Mouse (Mus musculus): ENCODE results near the gene Lrrc71. TPM values are rescaled to one million over a fixed set of nuclear protein-coding genes. Genes with fewer than 3 reads are reported as not detected.

Gene Lrrc71
- polyA plus RNA-seq, 1 experiment from 2014 or later, result 0.13 TPM

DNA sequence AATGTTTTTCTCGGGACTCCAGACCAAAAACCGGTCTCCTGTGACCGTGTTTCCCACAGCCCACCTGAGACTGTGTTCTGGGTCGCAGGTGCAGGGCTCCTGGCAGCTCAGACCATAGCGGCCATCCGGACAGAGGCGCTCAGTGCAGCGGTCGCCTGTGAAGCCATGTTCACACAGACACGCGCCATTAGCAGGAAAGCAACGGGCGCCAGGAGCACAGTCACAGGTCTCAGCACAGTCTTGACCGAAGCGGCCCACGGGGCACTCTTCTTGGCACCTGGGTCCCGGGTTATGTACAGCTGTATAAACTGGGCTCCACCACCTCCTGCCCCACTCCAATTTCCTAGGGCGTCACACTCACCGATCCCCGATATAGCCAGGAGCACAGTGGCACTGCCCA is 8.1 kb upstream of the Lrrc71 start:
- 47% methylated on average over 20 of the region's 20 CpGs for WGBS
- H3K4me2 ChIP-seq (ENCODE audit: low read length), result peak overlapping the region; percentile 41
- ATAC-seq (peak; percentile 16; the same call in 1 of the 2 replicates), DNase-seq (ENCODE audit: low spot score) (no peak)
- no peaks in the 10 kb centered on the region for H3K27me3 ChIP-seq (replicated peaks; ENCODE audit: control insufficient read depth, insufficient read depth, low read length)
- H3K4me3 ChIP-seq (ENCODE audit: low read depth, low read length), result no peak overlapping the region
- no peak overlapping the region for H3K9ac ChIP-seq (ENCODE audit: low read length)
- H3K36me3 ChIP-seq (ENCODE audit: control insufficient read depth, insufficient read depth, low read length), result no peaks in the 10 kb centered on the region
- H3K27ac ChIP-seq (ENCODE audit: low read depth, low read length), result no peak overlapping the region
- H3K9me3 ChIP-seq (replicated peaks; ENCODE audit: control insufficient read depth, low read length), result no peaks in the 10 kb centered on the region
- no peaks in the 10 kb centered on the region for H3K4me1 ChIP-seq (ENCODE audit: control insufficient read depth, insufficient read depth, low read length)

DNA sequence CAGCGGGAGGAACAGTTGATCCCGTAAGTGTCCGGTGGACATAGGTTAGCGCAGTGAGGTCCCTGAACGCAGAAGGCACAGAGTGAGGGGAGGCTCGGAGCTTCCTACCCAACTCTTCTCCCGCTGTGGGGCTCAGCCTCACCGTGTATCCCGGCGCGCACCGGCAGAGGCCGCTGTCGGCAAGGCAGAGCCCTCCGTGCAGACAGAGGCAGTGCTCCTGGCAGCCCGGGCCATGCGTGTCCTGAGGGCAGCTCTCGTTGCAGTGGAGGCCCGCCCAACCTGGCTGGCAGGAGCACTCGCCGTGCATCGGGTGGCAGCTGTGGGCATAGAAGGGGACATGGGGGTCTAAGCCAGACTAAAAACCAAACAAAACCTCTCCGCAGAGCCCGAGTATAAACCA is 7.5 kb upstream of the Lrrc71 start:
- WGBS, result 4% methylated on average over 24 of the region's 24 CpGs
- H3K4me3 ChIP-seq (ENCODE audit: low read depth, low read length), result peak overlapping the region; percentile 7; the same call in 1 of the 2 replicates
- peak overlapping the region; percentile 41 for H3K4me2 ChIP-seq (ENCODE audit: low read length)
- ATAC-seq, result peak; percentile 92
- H3K9me3 ChIP-seq (replicated peaks; ENCODE audit: control insufficient read depth, low read length), result no peaks in the 10 kb centered on the region
- H3K27me3 ChIP-seq (replicated peaks; ENCODE audit: control insufficient read depth, insufficient read depth, low read length), result no peaks in the 10 kb centered on the region
- no peaks in the 10 kb centered on the region for H3K36me3 ChIP-seq (ENCODE audit: control insufficient read depth, insufficient read depth, low read length)
- peak; percentile 86 for DNase-seq (ENCODE audit: low spot score)
- H3K9ac ChIP-seq (ENCODE audit: low read length), result peak overlapping the region; percentile 2; the same call in 1 of the 2 replicates
- H3K27ac ChIP-seq (ENCODE audit: low read depth, low read length), result no peak overlapping the region
- H3K4me1 ChIP-seq (ENCODE audit: control insufficient read depth, insufficient read depth, low read length), result no peaks in the 10 kb centered on the region

DNA sequence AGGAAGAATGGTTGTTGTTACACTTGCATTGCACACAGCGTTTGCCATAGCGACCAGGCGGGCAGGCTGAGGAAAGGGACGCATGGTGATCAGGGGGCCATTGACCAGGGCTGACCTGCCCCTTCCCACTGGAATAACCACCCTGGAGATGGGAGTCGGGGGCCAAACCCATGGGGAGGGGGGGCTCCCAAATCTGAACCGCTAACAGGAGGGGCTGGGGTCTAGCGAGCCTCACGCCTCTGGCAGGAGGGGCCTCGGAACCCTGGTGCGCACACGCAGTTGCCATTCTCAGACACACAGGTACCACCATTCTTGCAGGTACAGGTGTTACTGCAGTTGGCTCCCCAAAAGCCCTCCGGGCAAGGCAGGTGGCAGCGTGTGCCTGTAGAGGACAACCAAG is 5.4 kb upstream of the Lrrc71 start:
- Histone ChIP-seq H3K27ac (ENCODE audit: low read depth, low read length) (no peak overlapping the region), H3K9ac (ENCODE audit: low read length) (no peak overlapping the region), H3K9me3 (replicated peaks; ENCODE audit: control insufficient read depth, low read length) (no peaks in the 10 kb centered on the region), H3K36me3 (ENCODE audit: control insufficient read depth, insufficient read depth, low read length) (no peaks in the 10 kb centered on the region), H3K4me2 (ENCODE audit: low read length) (no peak overlapping the region), H3K4me3 (ENCODE audit: low read depth, low read length) (no peak overlapping the region), H3K4me1 (ENCODE audit: control insufficient read depth, insufficient read depth, low read length) (no peaks in the 10 kb centered on the region), H3K27me3 (replicated peaks; ENCODE audit: control insufficient read depth, insufficient read depth, low read length) (no peaks in the 10 kb centered on the region)
- DNase-seq (ENCODE audit: low spot score), result no peak
- no peak for ATAC-seq
- WGBS, result 86% methylated on average over 13 of the region's 13 CpGs

DNA sequence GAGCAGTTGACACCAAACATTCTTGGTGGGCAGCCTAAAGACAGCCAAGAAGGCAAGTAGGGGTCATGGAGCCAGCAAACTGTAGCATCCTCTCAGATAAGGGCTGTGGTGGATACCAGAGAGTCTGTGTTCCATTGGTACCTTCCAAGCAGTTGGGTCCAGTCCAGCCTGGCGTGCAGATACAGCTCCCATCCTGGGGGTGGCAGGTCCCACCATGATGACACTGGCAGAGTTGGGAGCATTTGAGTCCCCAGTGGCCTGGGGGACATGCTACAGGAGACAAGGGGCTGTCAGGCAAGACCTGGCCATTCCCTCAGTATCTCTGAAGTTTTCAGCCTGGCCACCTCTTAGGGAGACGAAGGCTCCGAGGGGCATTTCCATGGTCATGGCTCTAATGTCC is 4.1 kb upstream of the Lrrc71 start:
- ATAC-seq (no peak), DNase-seq (ENCODE audit: low spot score) (no peak)
- no peak overlapping the region for H3K27ac ChIP-seq (ENCODE audit: low read depth, low read length)
- 79% methylated on average over 3 of the region's 3 CpGs for WGBS
- no peak overlapping the region for H3K4me2 ChIP-seq (ENCODE audit: low read length)
- no peaks in the 10 kb centered on the region for H3K4me1 ChIP-seq (ENCODE audit: control insufficient read depth, insufficient read depth, low read length)
- H3K4me3 ChIP-seq (ENCODE audit: low read depth, low read length), result no peak overlapping the region
- no peaks in the 10 kb centered on the region for H3K36me3 ChIP-seq (ENCODE audit: control insufficient read depth, insufficient read depth, low read length)
- no peaks in the 10 kb centered on the region for H3K27me3 ChIP-seq (replicated peaks; ENCODE audit: control insufficient read depth, insufficient read depth, low read length)
- H3K9me3 ChIP-seq (replicated peaks; ENCODE audit: control insufficient read depth, low read length), result no peaks in the 10 kb centered on the region
- no peak overlapping the region for H3K9ac ChIP-seq (ENCODE audit: low read length)

DNA sequence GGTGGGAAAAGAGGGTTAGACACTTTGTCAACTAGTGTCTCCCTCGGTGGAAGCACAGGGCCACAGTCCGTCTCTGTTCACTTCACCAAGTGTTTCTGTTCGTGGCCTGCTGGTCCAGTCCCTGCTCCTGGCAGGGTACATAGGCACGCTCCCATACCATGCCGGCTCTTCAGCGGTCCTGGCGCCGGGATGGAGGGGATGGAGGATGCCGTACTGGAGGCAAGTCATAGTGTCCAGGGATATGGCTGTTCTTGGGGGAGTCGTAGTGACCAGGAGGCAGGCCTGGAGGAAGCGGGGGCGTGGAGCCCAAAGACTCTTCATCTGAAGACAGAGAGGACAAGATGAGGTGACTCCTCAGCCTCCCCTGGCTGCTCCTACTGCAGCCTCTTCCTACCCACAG is 1.6 kb upstream of the Lrrc71 start:
- no peak overlapping the region for H3K9ac ChIP-seq (ENCODE audit: low read length)
- no peak overlapping the region for H3K27ac ChIP-seq (ENCODE audit: low read depth, low read length)
- no peak overlapping the region for H3K4me2 ChIP-seq (ENCODE audit: low read length)
- H3K27me3 ChIP-seq (replicated peaks; ENCODE audit: control insufficient read depth, insufficient read depth, low read length), result no peaks in the 10 kb centered on the region
- H3K4me3 ChIP-seq (ENCODE audit: low read depth, low read length), result no peak overlapping the region
- H3K36me3 ChIP-seq (ENCODE audit: control insufficient read depth, insufficient read depth, low read length), result no peaks in the 10 kb centered on the region
- no peak for DNase-seq (ENCODE audit: low spot score)
- H3K9me3 ChIP-seq (replicated peaks; ENCODE audit: control insufficient read depth, low read length), result no peaks in the 10 kb centered on the region
- H3K4me1 ChIP-seq (ENCODE audit: control insufficient read depth, insufficient read depth, low read length), result no peaks in the 10 kb centered on the region
- WGBS, result 90% methylated on average over 12 of the region's 12 CpGs
- ATAC-seq, result no peak

DNA sequence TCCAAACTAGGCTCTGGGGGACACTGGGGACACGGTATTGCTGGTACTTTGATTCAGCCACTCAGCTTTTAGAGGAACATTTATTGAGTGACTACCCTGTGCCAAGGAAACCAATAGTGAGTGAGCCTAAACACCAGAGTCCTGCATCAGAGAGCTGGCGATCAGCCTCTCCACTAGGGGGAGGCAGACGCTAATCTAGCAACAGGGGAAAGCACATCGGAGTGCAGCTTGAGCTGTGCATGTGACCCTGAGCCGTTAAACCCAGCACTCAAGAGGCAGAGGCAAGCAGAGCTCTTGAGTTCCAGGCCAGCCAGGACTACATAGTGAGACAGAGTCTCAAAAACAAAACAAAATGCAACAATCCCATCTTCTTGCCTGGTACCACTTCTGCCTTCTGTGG is 611 bp upstream of the Lrrc71 start:
- no peaks in the 10 kb centered on the region for H3K36me3 ChIP-seq (ENCODE audit: control insufficient read depth, insufficient read depth, low read length)
- no peaks in the 10 kb centered on the region for H3K4me1 ChIP-seq (ENCODE audit: control insufficient read depth, insufficient read depth, low read length)
- H3K4me3 ChIP-seq (ENCODE audit: low read depth, low read length), result no peak overlapping the region
- H3K9me3 ChIP-seq (replicated peaks; ENCODE audit: control insufficient read depth, low read length), result no peaks in the 10 kb centered on the region
- no peak overlapping the region for H3K27ac ChIP-seq (ENCODE audit: low read depth, low read length)
- no peak overlapping the region for H3K9ac ChIP-seq (ENCODE audit: low read length)
- H3K27me3 ChIP-seq (replicated peaks; ENCODE audit: control insufficient read depth, insufficient read depth, low read length), result no peaks in the 10 kb centered on the region
- no peak overlapping the region for H3K4me2 ChIP-seq (ENCODE audit: low read length)
- ATAC-seq (no peak), DNase-seq (ENCODE audit: low spot score) (peak; percentile 50)
- WGBS, result 14% methylated on average over 5 of the region's 5 CpGs

DNA sequence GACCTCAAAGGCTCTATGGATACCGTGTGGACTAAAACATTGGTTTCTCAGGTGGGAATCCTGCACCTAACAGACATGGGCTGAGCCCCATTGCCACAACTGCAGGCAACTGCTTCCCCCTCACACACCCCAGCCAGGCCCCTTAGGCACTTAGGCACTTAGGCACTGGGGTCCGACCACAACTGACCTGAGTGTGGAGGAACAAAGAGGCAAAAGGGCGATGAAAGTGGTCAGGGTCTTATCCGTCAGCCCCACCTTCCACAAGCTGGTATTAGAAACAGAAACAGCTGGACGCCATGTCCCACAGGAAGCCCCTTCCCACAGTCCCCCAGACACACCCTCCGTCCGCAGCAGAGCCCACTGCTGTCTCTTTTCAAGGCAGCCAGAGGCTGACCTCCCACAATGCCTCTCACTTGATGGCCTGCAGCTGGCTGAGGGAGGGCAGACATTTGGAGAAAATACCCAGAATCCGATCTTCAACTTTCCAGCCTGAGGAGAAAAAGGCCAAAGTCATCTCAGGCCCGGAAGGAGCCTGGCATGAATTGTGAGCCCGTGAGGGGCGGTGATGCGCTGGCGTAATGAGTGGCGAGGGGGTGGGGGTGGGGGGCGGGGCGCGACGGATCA is 3.3 kb downstream of the Lrrc71 start:
- Histone ChIP-seq H3K9ac (ENCODE audit: low read length) (peak overlapping the region; percentile 43; the same call in 1 of the 2 replicates), H3K27ac (ENCODE audit: low read depth, low read length) (no peak overlapping the region), H3K4me2 (ENCODE audit: low read length) (peak overlapping the region; percentile 23), H3K9me3 (replicated peaks; ENCODE audit: control insufficient read depth, low read length) (no peaks in the 10 kb centered on the region), H3K4me3 (ENCODE audit: low read depth, low read length) (no peak overlapping the region), H3K4me1 (ENCODE audit: control insufficient read depth, insufficient read depth, low read length) (no peaks in the 10 kb centered on the region), H3K27me3 (replicated peaks; ENCODE audit: control insufficient read depth, insufficient read depth, low read length) (no peaks in the 10 kb centered on the region), H3K36me3 (ENCODE audit: control insufficient read depth, insufficient read depth, low read length) (no peaks in the 10 kb centered on the region)
- no peak for ATAC-seq
- WGBS, result 47% methylated on average over 18 of the region's 18 CpGs
- no peak for DNase-seq (ENCODE audit: low spot score)

DNA sequence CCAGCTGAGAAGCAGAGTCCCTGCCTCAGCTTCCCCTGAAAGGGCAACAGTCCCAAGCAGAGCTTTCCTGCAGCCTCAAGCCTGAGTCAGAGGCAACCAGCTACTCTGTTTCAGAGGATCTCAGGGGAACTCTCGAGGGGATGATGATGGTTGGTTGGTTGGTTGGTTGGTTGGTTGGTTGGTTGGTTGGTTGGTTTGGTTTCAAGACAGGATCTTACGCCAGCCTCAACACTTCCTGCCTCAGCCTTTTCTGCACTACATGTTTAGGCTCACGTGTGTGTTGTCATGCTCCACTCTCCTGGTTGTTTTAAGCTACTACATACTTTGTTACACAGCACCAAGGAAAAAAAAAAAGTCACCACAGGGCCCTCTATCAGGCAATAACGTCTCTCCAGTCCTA is 4.5 kb downstream of the Lrrc71 start:
- Histone ChIP-seq H3K9me3 (replicated peaks; ENCODE audit: control insufficient read depth, low read length) (no peaks in the 10 kb centered on the region), H3K4me3 (ENCODE audit: low read depth, low read length) (no peak overlapping the region), H3K27me3 (replicated peaks; ENCODE audit: control insufficient read depth, insufficient read depth, low read length) (no peaks in the 10 kb centered on the region), H3K36me3 (ENCODE audit: control insufficient read depth, insufficient read depth, low read length) (peaks cover 7% of the 10 kb centered on the region; the same call in 1 of the 2 replicates), H3K4me2 (ENCODE audit: low read length) (no peak overlapping the region), H3K9ac (ENCODE audit: low read length) (no peak overlapping the region), H3K27ac (ENCODE audit: low read depth, low read length) (no peak overlapping the region), H3K4me1 (ENCODE audit: control insufficient read depth, insufficient read depth, low read length) (no peaks in the 10 kb centered on the region)
- 71% methylated on average over 4 of the region's 4 CpGs for WGBS
- ATAC-seq, result no peak
- no peak for DNase-seq (ENCODE audit: low spot score)

DNA sequence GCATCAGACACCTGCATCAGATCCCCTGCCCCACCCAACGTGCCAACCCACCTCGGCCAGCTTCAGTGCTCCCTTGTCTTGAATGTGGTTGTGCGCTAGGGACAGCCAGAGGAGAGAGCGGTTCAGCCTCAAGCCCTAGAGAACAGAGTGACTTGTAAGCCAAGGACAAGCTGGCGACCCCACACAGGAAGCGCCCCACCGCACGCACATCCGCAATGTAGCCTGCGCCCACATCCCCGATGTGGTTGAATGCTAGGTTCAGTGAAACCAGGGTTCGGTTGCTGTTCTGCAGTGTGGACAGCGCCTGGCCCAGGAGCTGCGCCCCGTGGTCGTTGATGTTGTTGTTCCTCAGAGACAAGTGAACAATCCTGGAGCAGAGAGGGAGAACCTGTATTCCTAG is 5.7 kb downstream of the Lrrc71 start:
- H3K4me2 ChIP-seq (ENCODE audit: low read length), result no peak overlapping the region
- H3K27me3 ChIP-seq (replicated peaks; ENCODE audit: control insufficient read depth, insufficient read depth, low read length), result no peaks in the 10 kb centered on the region
- H3K27ac ChIP-seq (ENCODE audit: low read depth, low read length), result no peak overlapping the region
- H3K9ac ChIP-seq (ENCODE audit: low read length), result no peak overlapping the region
- peaks cover 18% of the 10 kb centered on the region for H3K36me3 ChIP-seq (ENCODE audit: control insufficient read depth, insufficient read depth, low read length)
- WGBS, result 87% methylated on average over 16 of the region's 16 CpGs
- no peaks in the 10 kb centered on the region for H3K4me1 ChIP-seq (ENCODE audit: control insufficient read depth, insufficient read depth, low read length)
- no peak for ATAC-seq
- no peaks in the 10 kb centered on the region for H3K9me3 ChIP-seq (replicated peaks; ENCODE audit: control insufficient read depth, low read length)
- no peak overlapping the region for H3K4me3 ChIP-seq (ENCODE audit: low read depth, low read length)
- DNase-seq (ENCODE audit: low spot score), result no peak

All from forebrain, embryonic 14.5 days (tissue).